Mouse (Mus musculus): ENCODE measurements at regions not wholly inside any gene's neighbourhood (a gene's known extent, or its start where the extent isn't known, plus 50 kb on each side); places are given as distances from the start of the nearest gene placed in this dataset.

- no peak for DNase-seq
Observed at GRCm38 (mm10) chr13:112237377-112237776, 50.9 kb upstream of the Ankrd55 start.

GRCm38 (mm10) chr13:112237917-112238316 lies 50.3 kb upstream of the Ankrd55 start:
- no peak for DNase-seq

All from retina, postnatal 1 day (tissue).